Mouse (Mus musculus): Measurements from ENCODE around the gene Gm20388.

The Gm20388 gene

DNA sequence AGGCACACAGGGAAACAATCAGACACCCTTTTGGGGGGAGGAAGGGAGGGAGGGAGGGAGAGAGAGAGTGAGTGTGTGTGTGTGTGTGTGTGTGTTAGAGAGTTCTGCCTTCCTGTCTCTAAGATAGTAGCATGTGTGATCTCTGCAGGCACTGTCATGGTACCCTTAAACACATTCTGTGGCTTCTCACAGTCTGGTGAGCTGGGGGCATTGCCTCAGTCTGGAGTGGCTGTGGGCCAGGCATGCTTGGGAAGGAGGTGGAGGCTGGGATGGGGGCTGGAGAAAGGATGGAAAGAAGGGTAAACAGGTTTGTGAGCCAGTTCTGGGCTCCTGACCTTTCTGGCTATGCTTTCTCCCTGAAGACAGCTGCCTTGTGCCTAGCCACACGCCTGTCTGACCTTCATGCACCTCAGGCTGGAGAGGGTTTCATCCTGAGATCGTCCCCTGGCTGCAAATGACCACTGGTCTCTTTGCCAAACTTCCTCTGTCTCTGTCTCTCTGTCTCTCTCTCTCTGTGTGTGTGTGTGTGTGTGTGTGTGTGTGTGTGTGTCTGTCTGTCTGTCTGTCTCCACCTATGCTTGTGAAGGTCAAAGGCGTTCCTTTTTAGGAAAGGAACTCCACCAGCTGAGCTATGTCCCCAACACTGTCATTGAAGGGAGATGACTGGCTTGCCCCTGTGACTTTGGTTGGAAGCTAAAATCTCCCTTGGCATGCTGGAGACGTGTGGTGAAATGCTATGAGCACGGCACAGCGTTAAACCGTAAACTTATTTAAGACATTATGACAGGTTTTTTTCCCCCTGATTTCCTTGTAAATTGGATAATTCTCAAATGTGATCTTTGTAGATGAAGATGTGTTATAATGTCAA lies 4195.9 kb downstream of the Gm20388 start:
- no peak for DNase-seq (ENCODE audit: inconsistent ontology term)

DNA sequence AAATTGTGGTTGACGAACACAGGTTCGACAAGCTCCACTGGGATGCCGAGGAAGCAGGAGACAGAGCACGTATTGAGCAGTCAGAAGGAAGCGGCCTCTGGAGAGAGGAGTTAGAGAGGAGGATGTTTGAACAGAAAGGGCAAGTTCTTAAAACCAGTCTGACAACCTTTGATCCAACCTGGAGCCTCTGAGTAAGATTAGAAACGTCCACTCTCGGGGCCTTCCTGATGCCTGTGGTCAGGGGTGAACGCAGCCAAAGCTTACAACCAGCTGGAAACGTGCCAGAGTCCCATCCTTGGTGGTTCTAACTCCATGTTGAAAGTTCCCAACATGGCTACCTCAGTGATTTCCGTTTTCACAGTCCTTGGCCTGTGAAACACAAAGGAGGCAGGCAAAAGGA lies 4202.5 kb downstream of the Gm20388 start:
- DNase-seq (ENCODE audit: inconsistent ontology term): no peak

DNA sequence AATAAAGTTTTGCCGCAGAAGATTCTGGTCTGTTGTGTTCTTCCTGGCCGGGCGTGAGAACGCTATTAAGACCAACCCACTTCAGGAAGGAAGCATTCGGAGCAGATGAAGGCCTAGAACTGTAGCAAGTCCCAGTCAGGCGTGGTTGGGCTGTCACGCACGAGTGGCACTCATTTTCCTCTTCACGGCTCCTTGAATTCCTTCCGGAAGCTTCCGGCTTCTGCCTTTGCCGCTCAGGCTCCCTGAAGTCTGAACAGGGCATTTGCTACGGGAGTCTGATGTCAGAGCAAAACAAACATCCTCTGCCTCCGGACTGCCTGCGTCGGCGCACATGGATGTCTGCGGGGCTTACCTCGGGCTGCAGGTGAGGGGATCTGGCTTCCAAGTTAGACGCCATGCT lies 4214.6 kb downstream of the Gm20388 start:
- no peak for DNase-seq (ENCODE audit: inconsistent ontology term)

DNA sequence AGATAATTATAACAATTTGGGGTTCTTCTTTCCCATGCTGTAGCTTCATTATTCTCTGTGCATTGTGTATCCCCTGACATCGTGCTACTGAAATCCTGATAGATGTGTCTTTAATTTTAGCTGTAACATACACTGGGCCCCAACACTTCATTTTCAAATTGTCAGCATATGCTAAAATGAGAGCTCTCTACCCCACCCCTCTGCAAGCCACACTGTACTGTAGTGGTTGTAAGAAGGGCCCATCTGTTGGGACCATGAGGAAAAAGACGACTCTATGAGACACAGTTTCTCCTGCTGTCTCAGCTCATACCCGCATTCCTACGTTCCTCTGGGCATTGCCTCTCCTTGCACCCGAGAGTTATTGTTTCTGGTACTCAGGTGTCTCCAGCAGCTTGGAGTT lies 4226.6 kb downstream of the Gm20388 start:
- no peak for DNase-seq (ENCODE audit: inconsistent ontology term)

DNA sequence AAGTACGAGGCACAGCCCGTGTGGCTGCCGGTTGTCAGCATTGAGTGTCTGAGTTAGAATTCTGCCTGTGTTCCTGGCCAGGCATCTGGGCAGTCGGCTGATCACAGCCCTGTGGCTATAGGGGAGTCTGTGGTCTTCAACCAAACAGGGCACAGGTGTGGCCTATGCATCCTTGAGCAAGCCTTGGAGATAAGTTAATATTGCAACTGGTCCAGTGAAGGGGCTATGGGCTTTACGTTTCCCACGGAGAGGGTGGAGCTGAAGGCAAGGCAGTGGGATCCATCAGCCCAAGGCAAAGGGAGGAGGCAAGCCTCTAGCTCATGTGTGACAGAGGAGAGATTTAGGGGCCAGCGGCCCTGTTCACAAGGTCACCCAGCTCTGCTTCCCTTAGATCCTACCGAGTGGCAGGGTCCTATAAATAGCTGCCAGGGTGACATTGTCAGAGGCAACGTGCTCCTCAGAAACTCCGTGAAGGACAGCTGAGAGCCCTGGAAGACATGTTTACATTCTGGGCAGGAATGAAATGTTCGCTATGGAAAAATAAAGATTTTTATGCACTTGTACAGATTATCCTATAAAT lies 4229.7 kb downstream of the Gm20388 start:
- DNase-seq (ENCODE audit: inconsistent ontology term): no peak

DNA sequence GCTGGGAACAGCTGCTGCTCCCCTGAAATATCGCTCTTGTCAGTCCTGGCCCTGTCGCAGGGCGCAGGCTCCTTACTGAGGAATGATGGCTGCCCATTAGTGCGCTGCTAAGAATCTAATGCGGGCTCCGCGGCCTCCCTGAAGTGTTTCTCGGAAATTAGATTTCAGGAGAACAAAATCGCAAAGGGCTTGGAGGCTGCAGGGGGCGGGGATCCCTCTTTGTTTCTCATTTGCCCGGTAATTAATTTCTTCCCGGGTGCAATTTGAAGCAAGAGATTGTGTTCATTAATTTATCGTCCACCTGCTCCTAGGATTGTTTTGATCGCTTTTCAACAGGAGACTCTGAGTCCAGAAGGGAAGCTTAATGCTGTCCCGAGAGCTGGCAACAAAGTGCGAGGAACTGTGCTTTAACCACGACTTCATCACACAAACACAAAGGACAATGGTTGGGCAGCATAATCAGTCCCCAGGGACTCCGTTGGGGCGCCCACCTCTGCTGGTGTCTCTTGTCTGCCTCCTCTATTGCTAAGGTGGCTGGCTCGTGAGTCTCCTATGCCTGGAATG lies 4230.3 kb downstream of the Gm20388 start:
- DNase-seq (ENCODE audit: inconsistent ontology term): peak; percentile 45

DNA sequence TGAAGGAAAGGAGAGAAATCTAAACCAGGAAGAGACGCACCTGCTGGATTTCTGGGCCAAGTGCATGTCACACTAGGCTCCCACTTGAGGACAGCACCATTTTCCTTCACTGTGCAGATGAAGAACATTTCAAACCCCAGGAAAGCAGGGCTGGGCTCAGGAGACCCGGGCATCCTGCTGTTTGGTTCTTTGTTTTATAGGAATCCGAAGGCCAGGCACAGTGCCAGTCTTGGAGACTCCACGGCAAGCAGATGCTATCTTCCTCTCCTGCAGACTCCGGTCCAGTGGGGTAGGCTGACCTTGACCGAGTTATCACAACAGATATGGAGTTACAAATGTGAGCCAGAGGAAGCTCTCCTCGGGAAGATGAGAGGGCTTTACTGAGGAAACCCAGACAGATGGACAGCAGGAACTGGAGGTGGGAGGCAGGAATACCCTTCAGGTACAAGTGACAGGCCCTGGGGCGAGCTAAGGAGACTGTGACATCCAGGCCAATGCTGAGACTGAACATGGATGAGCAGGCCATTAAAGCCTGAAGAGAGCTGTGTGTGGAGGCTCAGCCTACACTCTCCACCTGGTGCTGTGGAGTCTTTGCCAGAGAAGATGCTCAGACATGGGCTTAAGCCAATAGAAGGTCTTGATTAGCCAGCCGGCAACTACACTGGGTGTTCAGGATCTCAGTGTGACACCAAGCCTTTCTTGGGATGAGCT lies 4231.2 kb downstream of the Gm20388 start:
- peak; percentile 25 for DNase-seq (ENCODE audit: inconsistent ontology term)

DNA sequence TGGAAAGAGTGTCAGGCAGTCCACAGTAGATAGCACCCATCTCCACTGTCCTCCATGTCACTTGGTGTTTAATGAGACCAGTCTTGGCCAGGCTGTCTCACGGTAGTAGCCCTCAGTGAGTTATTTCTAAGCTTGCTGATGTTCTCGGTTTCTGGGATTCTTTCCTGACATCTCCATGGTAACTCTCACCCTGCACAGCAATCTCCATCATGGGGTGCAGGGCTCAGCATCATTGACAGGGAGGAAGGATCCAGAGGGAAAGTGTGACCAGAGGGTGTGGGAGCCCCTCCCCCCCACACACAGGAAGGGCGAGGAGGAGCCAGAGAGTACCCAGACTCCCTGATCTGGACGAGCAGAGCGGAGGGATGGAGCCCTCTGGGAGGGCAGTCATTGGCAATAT lies 4232.4 kb downstream of the Gm20388 start:
- DNase-seq (ENCODE audit: inconsistent ontology term): no peak

DNA sequence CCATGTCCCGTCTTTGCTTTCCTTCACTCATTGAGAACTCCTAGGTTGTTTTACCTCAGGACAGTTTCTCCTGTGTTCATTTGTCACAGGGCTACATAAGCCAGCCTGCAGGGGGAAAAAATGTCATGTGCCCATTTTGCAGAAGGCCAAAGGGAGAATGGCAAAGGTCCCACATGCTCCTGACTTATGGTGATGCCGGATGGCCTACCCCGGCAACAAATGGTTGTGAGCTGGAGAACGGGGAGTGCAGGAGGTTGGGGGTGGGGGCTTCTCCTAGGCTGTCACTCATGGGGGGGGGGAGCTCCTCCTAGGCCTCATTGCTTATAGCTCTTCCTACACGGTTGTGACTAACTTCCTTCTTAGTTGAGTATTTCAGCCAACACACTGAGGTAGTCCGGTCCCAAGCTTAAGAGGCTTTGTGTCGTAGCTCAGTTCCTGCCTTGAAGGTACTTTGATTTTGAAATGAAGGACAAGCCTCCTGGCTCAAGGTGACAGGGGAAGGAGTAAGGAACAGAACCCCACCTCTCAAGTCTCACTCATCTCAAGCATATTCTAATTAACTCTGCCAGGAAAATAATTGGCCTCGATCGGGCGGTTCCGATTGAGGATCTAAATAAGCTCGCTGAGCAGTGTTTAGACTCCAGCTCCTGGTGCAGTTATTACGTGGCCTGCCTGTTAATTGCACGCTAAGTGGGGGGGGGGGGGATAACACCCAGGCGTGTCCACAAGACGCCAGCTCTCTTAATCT lies 4233.4 kb downstream of the Gm20388 start:
- peak; percentile 19 for DNase-seq (ENCODE audit: inconsistent ontology term)

DNA sequence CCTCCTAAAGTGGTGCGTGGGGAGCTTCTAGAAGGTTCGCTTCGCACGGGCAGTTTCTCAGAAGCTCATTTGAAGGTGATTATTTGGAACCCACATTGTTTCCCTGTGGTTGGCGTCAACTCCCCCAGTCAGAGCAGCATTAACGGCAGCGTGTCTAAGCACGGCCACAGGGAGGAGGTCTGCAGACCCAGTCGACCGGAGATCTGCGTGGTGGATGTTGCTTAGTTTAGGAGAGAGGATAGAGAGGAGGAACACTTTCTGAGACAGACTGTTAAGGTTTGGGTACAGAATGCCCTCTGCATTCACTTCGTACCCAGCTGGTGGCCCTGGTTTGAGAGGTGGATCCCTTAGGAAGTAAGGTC lies 4234.0 kb downstream of the Gm20388 start:
- DNase-seq (ENCODE audit: inconsistent ontology term): no peak

DNA sequence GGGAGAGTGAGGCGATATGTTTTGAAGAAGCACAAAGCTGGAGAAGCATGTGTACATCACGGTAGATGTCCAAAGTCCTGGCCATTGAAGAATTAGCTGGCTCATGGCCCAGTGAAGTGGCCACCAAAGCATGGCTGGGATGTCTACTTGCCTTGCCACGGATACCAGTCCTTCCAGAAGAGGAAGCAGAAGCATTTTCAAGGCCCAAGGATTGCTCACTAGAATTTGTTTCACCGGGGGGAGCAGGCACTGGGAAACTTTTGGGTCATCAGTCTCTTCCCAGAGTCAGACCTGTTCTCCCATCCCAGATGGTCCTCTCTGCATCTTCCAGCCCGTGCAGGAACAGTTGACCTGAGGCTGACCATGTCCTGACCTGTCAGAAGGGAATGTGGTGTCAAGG lies 4235.6 kb downstream of the Gm20388 start:
- DNase-seq (ENCODE audit: inconsistent ontology term): no peak

DNA sequence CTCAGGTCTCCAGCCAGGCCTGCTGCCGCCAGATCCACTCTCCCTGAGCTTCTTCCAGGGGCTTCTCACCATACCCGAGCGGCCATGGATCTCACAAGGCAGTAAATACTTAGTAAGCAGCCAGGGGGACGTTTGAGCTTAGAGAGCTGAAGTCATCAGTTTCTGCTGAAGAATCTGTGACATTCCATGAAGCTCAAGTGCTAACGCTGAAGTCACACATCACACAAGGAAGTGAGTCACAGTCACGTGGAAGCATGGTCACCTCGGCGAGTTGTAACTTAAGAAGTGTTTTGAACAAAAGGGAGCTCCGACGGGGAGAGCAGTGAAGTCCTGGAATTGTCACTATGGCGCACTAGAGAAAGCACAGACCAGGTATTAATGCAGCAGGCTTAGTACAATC lies 4239.4 kb downstream of the Gm20388 start:
- no peak for DNase-seq (ENCODE audit: inconsistent ontology term)

DNA sequence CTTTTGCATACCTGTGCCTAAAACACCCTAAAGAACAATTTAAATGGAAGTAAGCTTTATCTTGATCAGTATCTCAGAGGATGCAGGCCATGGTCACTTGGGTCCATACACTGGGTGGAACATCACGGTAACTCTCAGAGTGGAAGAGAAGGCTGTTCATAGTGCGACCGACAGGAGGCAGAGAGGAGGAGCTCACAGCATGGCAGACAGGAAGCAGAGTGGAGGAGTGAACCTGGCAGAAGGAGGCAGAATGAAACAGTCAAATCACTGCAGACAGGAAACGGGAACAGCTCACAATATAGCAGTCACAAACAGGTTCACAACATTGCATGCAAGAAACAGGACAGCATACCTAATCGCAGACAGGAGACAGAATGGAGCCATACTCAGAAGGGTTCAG lies 4239.9 kb downstream of the Gm20388 start:
- DNase-seq (ENCODE audit: inconsistent ontology term): no peak

DNA sequence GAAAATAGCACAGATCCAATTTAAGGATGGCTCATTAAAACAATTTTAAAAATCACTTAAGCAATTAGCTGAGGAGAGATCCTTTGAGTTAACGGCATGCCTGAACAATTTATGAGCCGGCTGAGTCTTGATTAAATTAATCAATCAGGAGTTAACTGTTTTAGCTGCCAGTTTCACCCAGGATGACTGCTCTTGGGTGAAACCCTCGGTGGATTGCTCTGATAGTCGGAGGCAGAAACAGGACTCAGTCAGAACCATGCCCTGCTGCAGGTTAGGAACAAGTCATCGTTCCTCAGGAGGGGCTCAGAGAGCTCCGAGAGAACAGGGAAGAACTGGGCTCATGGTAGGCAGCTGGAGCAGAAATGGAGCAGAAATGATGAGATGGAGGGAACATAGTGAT lies 4241.2 kb downstream of the Gm20388 start:
- DNase-seq (ENCODE audit: inconsistent ontology term): peak; percentile 20

DNA sequence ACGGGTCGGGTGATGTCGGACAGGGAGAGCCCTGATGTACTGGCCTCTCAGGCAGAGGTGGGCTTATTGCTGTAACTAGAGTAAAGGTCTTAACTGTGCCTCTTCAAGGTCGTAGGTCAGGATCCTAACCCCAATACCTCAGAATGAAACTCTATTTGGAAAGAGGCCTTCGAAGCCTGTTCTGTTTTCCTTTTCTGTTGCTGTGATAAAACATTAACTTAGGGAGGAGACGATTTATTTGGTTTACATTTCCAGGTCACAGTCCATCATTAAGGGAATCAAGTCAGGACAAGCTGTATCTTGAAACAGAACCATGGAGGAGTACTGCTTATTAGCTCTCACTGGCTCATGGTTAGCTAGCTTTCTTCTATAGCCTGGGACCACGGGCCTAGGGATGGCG lies 4242.1 kb downstream of the Gm20388 start:
- DNase-seq (ENCODE audit: inconsistent ontology term): no peak

DNA sequence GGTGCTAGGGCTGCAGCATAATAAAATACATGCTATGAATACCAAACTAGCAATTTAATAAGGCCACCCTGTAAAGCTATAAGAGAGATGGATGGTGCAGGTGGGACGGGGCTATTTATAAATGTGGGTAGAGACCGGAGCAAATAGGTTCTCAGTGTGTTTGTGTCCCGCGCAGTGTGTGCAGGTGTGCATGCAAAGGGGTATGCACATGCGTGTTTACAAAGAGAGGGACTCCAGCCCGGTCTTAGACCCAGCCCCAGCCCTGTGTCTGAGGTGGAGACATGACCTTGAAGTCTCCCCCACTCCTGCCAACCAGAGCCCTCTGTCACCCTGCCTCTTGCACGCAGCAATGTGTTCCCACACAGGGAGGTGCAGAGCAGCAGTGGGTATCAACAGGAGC lies 4245.7 kb downstream of the Gm20388 start:
- DNase-seq (ENCODE audit: inconsistent ontology term): no peak

DNA sequence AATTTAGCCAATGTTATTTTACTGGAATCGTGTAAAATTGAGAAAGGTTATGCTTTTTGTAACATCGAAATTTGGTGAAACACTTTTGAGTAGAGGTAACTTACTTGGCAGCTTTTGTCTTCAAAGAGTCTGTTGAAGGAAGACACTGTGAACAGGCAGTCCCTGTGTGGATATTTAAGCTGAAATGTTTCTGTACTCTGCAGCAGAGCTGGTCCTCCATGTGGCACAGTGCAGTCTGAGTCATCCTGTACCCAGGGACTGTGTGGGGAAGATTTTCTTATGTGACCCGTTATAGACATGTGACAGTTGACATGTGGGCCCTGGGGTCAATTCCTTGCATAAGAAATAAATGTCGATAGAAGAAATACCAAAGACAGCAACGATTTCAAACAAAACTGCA lies 4251.0 kb downstream of the Gm20388 start:
- no peak for DNase-seq (ENCODE audit: inconsistent ontology term)

DNA sequence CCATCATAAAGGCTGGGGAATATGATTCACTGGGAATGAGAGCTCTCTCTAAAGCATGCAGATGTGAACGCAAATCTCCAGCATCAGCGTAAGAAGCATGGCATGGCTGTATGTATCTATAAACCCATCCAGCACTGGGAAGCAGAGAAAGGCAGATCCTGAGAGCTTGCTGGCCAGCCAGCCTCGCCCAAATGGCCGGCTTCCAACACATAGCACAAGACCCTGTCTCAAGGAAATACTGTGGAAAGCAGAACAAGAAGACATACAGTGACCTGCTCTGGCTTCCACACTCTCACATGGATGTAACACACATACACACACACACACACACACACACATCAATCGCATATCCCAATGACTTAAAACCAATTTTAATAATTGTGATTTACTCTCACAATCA lies 4252.6 kb downstream of the Gm20388 start:
- DNase-seq (ENCODE audit: inconsistent ontology term): no peak

DNA sequence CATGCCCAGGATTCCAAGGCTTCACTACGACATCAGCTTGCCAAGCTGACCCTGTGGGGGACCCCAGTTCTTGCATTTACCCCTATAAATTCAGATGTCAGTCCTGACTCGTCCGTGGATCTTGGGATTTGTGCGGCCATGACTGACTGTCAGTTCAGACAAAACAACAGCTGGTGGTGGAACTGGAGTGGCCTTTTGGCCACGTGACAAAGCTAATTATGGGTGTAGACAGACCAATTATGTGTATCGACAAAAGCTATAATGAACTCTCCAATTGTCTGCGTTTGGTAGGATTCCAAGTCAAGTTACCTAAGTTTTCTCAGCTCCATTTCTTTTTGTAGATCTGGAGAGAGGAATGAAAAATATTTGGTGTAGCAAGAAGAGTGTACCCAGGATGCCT lies 4259.1 kb downstream of the Gm20388 start:
- DNase-seq (ENCODE audit: inconsistent ontology term): peak; percentile 7

DNA sequence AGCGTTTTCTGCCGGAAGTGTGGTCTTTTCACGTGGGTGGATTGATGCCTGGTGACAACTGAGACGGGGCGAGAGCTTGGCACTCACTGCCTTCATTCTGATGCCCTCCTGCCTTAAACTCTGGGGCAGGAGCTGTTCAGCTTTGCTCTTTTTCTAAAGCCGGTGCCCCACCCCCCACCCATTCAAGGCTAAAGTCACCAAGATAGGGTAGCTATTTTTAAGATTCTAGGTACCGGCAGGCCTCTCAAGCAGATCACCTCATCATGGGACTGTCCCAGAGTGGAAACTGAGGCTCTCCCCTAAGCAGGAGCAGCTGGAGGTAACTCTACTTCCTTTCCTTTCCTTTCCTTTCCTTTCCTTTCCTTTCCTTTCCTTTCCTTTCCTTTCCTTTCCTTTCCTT lies 4260.0 kb downstream of the Gm20388 start:
- DNase-seq (ENCODE audit: inconsistent ontology term): no peak

DNA sequence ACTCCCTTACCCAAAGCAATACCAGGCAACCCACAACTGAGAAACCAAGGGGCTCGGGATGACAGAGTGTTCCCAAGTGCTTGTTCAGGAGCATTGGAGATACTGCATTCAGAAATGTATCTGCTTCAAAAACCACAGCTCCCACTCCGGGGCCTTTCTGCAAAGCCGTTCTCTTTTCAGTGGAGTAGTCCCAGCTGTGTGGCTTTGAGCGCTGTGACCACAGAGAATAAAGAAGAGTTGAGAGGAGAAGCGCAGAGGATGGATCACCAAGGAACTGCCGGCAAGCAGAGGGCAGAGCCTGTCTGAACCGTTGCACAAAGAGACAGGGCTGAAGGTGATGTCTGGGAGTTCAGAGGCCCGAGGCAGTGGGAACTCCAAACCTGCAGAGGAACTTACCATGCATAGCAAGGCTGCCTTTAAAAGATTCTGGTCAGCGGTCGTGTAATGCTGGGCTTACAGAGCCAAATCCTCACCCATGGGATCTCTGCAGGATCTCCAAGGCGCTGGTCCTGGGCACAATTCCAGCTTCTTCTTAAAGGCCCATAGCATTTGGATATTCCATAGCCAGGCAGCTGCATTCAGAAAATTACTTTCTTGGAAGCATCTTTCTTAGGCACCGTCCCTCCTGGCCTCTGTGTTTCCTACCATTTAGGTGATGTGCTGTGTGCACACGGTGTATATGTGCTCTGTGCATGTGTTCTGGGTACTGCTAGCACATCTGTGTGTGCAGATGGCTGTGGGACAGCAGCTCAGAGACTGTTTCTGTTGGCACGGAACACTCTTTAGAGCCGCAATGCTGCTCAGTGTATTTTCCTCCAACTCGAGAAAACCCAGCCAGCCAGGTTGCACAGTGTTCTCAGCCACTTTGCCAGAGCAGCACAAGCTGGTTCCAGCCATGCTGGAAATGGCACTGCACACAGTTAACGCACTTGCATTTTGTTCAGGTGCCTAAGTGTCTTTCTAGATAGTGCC lies 4261.2 kb downstream of the Gm20388 start:
- DNase-seq (ENCODE audit: inconsistent ontology term): no peak

Data from Muller cell, postnatal 12 days (primary cell).